Mouse (Mus musculus): Measurements from ENCODE around the gene Tead1.

- TF ChIP-seq CTCF (IDR thresholded peaks at IDR 0.05; ENCODE audit: extremely low read depth, insufficient read depth, insufficient read length, insufficient replicate concordance) (no peak), POLR2A (IDR thresholded peaks at IDR 0.05; ENCODE audit: low read depth, low read length) (no peak)
These were observed 49.3 kb downstream of the Tead1 start for GRCm38 (mm10) chr7:112728399-112728798.
